Mouse (Mus musculus): ENCODE results near the gene Tube1. TPM values are rescaled to one million over a fixed set of nuclear protein-coding genes. Genes with fewer than 3 reads are reported as not detected.

Gene Tube1
- polyA plus RNA-seq, 1 experiment from 2014 or later, result 2.8 TPM

DNA sequence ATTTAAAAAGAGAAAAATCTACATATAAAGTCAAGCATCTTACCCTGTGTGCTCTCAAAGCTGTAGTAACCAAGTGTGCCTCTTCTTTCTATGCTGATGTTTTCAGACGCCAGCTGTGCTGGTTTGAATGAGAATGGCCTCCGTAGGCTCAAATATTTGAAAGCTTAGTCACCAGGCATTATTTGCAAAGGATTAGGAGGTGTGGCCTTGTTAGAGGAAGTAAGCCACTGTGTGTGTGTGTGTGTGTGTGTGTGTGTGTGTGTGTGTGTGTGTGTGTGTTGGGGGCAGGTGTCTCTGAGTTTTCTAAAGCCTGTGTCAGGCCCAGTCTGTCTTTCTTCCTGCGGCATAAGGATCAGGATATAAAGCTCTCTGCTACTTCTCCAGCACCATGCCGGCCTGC lies 26.8 kb upstream of the Tube1 start:
- no peaks in the 10 kb centered on the region for H3K27me3 ChIP-seq (ENCODE audit: control insufficient read depth, insufficient read depth, low read length)
- H3K9ac ChIP-seq (ENCODE audit: low read length), result no peak overlapping the region
- H3K36me3 ChIP-seq (ENCODE audit: control insufficient read depth, insufficient read depth, low read length), result peaks cover 6% of the 10 kb centered on the region; the same call in 1 of the 2 replicates
- TF ChIP-seq CTCF (IDR thresholded peaks at IDR 0.05; ENCODE audit: low read depth) (no peak), EP300 (optimal IDR thresholded peaks at IDR 0.05) (no peak)
- 36% methylated on average over 4 of the region's 4 CpGs for WGBS
- ATAC-seq (ENCODE audit: low FRiP score, low TSS enrichment), result no peak
- DNase-seq (ENCODE audit: low spot score), result no peak
- H3K4me2 ChIP-seq (replicated peaks; ENCODE audit: low read depth), result no peak overlapping the region
- no peak overlapping the region for H3K4me3 ChIP-seq (ENCODE audit: low read depth, low read length)
- H3K9me3 ChIP-seq (ENCODE audit: control insufficient read depth, low read length), result no peaks in the 10 kb centered on the region
- H3K4me1 ChIP-seq (replicated peaks; ENCODE audit: control insufficient read depth, insufficient read depth), result no peaks in the 10 kb centered on the region
- H3K27ac ChIP-seq (replicated peaks), result no peak overlapping the region

DNA sequence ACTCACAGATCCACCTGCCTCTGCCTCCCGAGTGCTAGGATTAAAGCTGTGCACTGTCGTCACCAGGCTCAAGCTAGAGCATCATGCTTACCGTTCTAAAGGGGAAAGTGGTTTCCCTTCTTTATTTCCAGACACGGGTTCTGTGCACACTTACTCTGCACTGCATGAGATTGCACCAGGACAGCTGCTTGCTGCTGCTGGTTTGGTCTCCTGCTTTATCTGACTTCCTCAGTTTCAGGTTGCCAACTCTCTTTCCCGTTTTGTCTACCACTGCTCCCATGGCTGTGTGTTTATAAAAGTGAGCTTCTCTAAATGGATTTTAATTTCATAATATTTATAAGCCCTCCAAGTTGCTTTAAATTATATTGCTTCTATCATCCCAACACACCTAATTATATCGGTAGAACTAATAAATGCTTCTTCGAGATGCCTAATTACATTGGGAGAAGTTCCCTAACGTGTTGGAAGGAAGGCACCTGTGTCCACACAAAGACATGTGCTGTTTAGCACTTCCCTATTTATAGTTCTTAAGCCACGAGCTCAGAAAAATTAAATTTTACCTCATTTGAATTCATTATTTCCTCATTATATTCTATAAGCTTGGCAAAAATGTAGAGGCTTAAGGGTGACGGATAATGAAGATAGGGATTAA lies 24.8 kb upstream of the Tube1 start:
- Histone ChIP-seq H3K4me2 (replicated peaks; ENCODE audit: low read depth) (no peak overlapping the region), H3K4me3 (ENCODE audit: low read depth, low read length) (no peak overlapping the region), H3K9ac (ENCODE audit: low read length) (no peak overlapping the region), H3K9me3 (ENCODE audit: control insufficient read depth, low read length) (no peaks in the 10 kb centered on the region), H3K4me1 (replicated peaks; ENCODE audit: control insufficient read depth, insufficient read depth) (no peaks in the 10 kb centered on the region), H3K27ac (replicated peaks) (no peak overlapping the region), H3K36me3 (ENCODE audit: control insufficient read depth, insufficient read depth, low read length) (peaks cover 6% of the 10 kb centered on the region; the same call in 1 of the 2 replicates), H3K27me3 (ENCODE audit: control insufficient read depth, insufficient read depth, low read length) (no peaks in the 10 kb centered on the region)
- DNase-seq (ENCODE audit: low spot score), result no peak
- TF ChIP-seq CTCF (IDR thresholded peaks at IDR 0.05; ENCODE audit: low read depth) (no peak), EP300 (optimal IDR thresholded peaks at IDR 0.05) (no peak)
- 58% methylated on average over 10 of the region's 10 CpGs for WGBS
- no peak for ATAC-seq (ENCODE audit: low FRiP score, low TSS enrichment)

DNA sequence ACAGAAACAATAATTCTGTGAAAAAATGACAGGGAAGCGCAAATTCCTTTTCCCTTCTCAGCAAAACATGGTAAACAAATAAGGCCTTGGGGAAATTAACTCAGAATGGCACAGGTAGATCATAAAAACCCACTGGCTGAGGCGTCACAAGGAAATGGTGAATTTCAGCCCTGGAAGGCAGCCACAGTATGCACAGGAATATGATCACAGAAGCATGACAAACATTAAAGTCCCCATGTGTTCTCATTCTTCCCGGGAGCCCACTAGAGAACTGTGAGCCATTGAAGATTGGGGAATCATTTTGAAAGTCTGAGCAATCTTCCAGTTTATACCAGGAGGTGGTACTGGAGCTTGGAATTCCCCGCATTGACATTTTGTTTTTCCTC lies 24.3 kb upstream of the Tube1 start:
- Histone ChIP-seq H3K27ac (replicated peaks) (no peak overlapping the region), H3K9ac (ENCODE audit: low read length) (no peak overlapping the region), H3K36me3 (ENCODE audit: control insufficient read depth, insufficient read depth, low read length) (peaks cover 6% of the 10 kb centered on the region; the same call in 1 of the 2 replicates), H3K4me3 (ENCODE audit: low read depth, low read length) (no peak overlapping the region), H3K27me3 (ENCODE audit: control insufficient read depth, insufficient read depth, low read length) (no peaks in the 10 kb centered on the region), H3K4me1 (replicated peaks; ENCODE audit: control insufficient read depth, insufficient read depth) (no peaks in the 10 kb centered on the region), H3K9me3 (ENCODE audit: control insufficient read depth, low read length) (no peaks in the 10 kb centered on the region), H3K4me2 (replicated peaks; ENCODE audit: low read depth) (no peak overlapping the region)
- ATAC-seq (ENCODE audit: low FRiP score, low TSS enrichment) (no peak), DNase-seq (ENCODE audit: low spot score) (no peak)
- TF ChIP-seq CTCF (IDR thresholded peaks at IDR 0.05; ENCODE audit: low read depth), result no peak
- TF ChIP-seq EP300 (optimal IDR thresholded peaks at IDR 0.05), result no peak
- 57% methylated on average over 4 of the region's 4 CpGs for WGBS

- H3K4me3 ChIP-seq (ENCODE audit: low read depth, low read length), result no peak overlapping the region
- 31% methylated on average over 4 of the region's 4 CpGs for WGBS
- no peak overlapping the region for H3K27ac ChIP-seq (replicated peaks)
- TF ChIP-seq CTCF (IDR thresholded peaks at IDR 0.05; ENCODE audit: low read depth) (peak; percentile 64), EP300 (optimal IDR thresholded peaks at IDR 0.05) (no peak)
- H3K36me3 ChIP-seq (ENCODE audit: control insufficient read depth, insufficient read depth, low read length), result no peaks in the 10 kb centered on the region
- no peak overlapping the region for H3K4me2 ChIP-seq (replicated peaks; ENCODE audit: low read depth)
- ATAC-seq (ENCODE audit: low FRiP score, low TSS enrichment) (no peak), DNase-seq (ENCODE audit: low spot score) (no peak)
- H3K9me3 ChIP-seq (ENCODE audit: control insufficient read depth, low read length), result no peaks in the 10 kb centered on the region
- H3K27me3 ChIP-seq (ENCODE audit: control insufficient read depth, insufficient read depth, low read length), result no peaks in the 10 kb centered on the region
- H3K4me1 ChIP-seq (replicated peaks; ENCODE audit: control insufficient read depth, insufficient read depth), result no peaks in the 10 kb centered on the region
- H3K9ac ChIP-seq (ENCODE audit: low read length), result no peak overlapping the region
These were observed 12.4 kb upstream of the Tube1 start for GRCm38 (mm10) chr10:39121412-39121811.

- WGBS, result 69% methylated on average over 3 of the region's 3 CpGs
- ATAC-seq (ENCODE audit: low FRiP score, low TSS enrichment) (no peak), DNase-seq (ENCODE audit: low spot score) (no peak)
- Histone ChIP-seq H3K9me3 (ENCODE audit: control insufficient read depth, low read length) (no peaks in the 10 kb centered on the region), H3K27me3 (ENCODE audit: control insufficient read depth, insufficient read depth, low read length) (no peaks in the 10 kb centered on the region), H3K4me2 (replicated peaks; ENCODE audit: low read depth) (no peak overlapping the region), H3K36me3 (ENCODE audit: control insufficient read depth, insufficient read depth, low read length) (0 out of 2 replicates have a peak, but pooled peaks cover 4% of the 10 kb centered on the region), H3K27ac (replicated peaks) (no peak overlapping the region), H3K9ac (ENCODE audit: low read length) (no peak overlapping the region), H3K4me1 (replicated peaks; ENCODE audit: control insufficient read depth, insufficient read depth) (0 out of 2 replicates have a peak, but pooled peaks cover 2% of the 10 kb centered on the region), H3K4me3 (ENCODE audit: low read depth, low read length) (no peak overlapping the region)
- TF ChIP-seq CTCF (IDR thresholded peaks at IDR 0.05; ENCODE audit: low read depth) (no peak), EP300 (optimal IDR thresholded peaks at IDR 0.05) (no peak)
These were observed 4.0 kb downstream of the Tube1 start for GRCm38 (mm10) chr10:39137766-39138165.

DNA sequence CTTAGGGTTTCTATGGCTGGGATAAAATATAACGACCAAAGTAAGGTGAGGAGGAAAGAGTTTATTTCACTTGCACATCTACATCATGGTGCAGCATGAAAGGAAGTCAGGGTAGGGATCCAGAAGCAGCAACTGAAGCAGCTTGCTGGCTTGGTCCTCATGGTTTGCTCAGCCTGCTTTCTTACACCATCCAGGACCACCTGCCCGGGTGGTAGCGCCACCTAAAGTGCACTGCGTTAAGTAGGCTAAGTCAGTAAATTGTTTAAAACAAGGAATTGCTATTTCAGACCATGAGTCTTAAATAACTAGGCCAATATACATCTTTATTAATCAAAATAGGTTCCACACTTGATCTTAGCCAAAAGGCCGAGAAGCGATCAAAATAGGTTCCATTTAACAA lies 5.0 kb downstream of the Tube1 start:
- no peak overlapping the region for H3K4me3 ChIP-seq (ENCODE audit: low read depth, low read length)
- H3K4me1 ChIP-seq (replicated peaks; ENCODE audit: control insufficient read depth, insufficient read depth), result 0 out of 2 replicates have a peak, but pooled peaks cover 2% of the 10 kb centered on the region
- no peak overlapping the region for H3K4me2 ChIP-seq (replicated peaks; ENCODE audit: low read depth)
- DNase-seq (ENCODE audit: low spot score), result no peak
- TF ChIP-seq CTCF (IDR thresholded peaks at IDR 0.05; ENCODE audit: low read depth) (no peak), EP300 (optimal IDR thresholded peaks at IDR 0.05) (no peak)
- H3K9me3 ChIP-seq (ENCODE audit: control insufficient read depth, low read length), result no peaks in the 10 kb centered on the region
- H3K36me3 ChIP-seq (ENCODE audit: control insufficient read depth, insufficient read depth, low read length), result 0 out of 2 replicates have a peak, but pooled peaks cover 5% of the 10 kb centered on the region
- 80% methylated on average over 6 of the region's 6 CpGs for WGBS
- ATAC-seq (ENCODE audit: low FRiP score, low TSS enrichment), result no peak
- no peak overlapping the region for H3K9ac ChIP-seq (ENCODE audit: low read length)
- no peaks in the 10 kb centered on the region for H3K27me3 ChIP-seq (ENCODE audit: control insufficient read depth, insufficient read depth, low read length)
- no peak overlapping the region for H3K27ac ChIP-seq (replicated peaks)
